Mouse (Mus musculus) small intestine, adult 2 months (tissue): ENCODE data around the gene Wfdc3.

Experiments used
- CTCF ChIP-seq: fragments of 200-500 bp; IDR thresholded peaks from 2 replicates; pipeline ENCODE4 v1.5.1; 2012; ENCODE audit warnings: low read depth, mild to moderate bottlenecking, control low read depth, inconsistent platforms, low read length, moderate library complexity, mixed read lengths; ENCODE audit not compliant: insufficient replicate concordance, insufficient read length; ENCODE audit errors: extremely low read depth
- POLR2A ChIP-seq: fragments of 200-500 bp; IDR thresholded peaks from 2 replicates; pipeline ENCODE4 v1.6.1; 2012; ENCODE audit warnings: low read depth, mild to moderate bottlenecking, control low read depth, inconsistent platforms, low read length, moderate library complexity

DNA sequence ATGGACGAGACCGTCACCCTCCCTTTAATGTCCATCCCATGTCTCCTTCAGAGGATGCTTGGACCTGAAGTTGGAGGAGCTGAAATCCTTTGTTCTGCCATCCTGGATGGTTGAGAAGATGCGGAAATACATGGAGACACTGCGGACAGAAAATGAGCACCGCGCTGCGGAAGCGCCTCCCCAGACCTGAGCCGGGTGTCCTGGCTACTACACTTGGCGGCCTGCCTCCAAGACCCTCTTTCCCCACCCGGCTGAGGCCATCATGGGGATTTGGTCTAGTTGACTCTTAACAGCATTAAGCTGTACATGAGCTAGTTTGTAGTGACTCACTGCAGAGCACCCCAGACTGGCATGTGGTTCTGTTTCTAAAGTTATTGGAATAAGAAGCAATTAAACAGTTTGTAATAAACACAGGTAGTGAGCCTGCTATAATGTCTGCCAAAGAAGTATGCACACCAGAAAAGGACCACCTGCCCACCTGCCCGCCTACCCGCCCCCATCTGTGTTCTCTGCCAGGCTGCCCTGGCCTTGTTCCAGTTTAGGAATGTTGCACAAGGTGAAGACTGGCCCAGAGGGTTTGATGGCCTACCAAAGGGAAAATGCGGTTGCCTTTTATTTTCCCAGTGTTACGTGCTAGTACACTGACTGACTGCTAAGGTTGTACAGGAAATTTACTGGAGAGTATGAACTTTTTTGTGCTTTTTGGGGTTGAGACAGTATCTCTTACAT, 22.2 kb upstream of the Wfdc3 start:
- TF ChIP-seq CTCF (no peak), POLR2A (no peak)
